Mouse (Mus musculus): Measurements from ENCODE around the gene Ywhag. TPM values are rescaled to one million over a fixed set of nuclear protein-coding genes. Genes with fewer than 3 reads are reported as not detected.

Gene Ywhag
- polyA plus RNA-seq, 1 experiment from 2014 or later: 627 TPM

DNA sequence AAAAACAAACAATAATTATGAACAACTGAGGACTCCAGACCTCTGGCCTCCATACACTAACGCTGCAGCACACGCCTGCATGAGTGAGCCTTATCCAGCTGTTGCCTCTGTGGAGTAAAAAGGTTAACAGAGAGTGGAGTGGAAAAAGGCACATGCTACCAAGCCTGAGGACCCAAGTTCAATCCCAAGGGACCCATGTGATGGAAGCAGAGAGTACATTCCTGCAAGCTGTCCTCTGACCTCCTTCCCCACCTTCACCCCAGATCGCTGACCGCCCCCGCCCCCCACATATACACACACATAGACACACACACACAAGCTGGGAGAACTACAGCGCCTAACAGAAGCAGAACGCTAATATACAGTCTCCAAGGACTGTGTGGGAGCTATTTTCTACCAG, 10.5 kb downstream of the Ywhag start:
- Histone ChIP-seq H3K27me3 (no peaks in the 10 kb centered on the region), H3K9ac (replicated peaks) (no peak overlapping the region), H3K4me3 (replicated peaks) (no peak overlapping the region), H3K4me2 (replicated peaks) (no peak overlapping the region), H3K27ac (no peak overlapping the region), H3K4me1 (replicated peaks) (peaks cover 49% of the 10 kb centered on the region), H3K9me3 (no peaks in the 10 kb centered on the region), H3K36me3 (peaks cover 83% of the 10 kb centered on the region)
- no peak for ATAC-seq
- 95% methylated on average over 7 of the region's 7 CpGs for WGBS

DNA sequence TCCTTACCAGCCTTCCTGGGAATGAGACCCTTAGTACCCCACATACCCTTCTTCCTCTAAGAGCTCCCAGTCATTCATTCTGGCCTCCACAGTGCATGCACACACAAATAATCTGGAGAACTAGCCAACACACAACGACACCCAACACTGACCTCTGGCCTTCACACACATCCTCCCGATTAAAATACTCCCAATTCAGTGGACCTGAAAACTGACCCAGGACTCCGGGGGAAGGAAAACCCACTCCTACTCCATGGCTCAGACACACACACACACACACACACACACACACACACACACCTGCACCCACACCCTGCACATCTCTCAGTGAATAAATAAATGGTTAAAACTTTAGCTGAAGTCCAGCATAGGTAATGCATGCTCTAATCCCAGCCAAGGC, 14.5 kb downstream of the Ywhag start:
- peaks cover 87% of the 10 kb centered on the region for H3K36me3 ChIP-seq
- ATAC-seq: no peak

DNA sequence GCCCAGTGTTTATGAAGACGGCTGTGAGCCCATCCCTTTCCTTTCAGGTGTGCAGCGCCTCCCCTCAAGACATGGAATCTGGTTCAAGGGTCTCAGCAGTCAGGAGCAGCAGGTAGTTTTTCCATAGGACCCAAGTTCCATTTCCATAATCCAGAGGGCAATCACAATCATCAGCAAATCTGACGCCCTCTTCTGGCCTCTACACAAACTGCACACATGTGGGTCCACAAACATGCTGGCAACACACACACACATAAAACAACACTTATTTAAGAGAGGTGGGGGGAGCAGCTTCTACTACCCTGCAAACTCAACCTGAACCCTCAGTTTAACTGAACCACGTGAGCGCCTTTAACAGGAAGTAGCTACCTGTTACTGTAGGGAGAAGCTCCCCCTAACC, 15.8 kb downstream of the Ywhag start:
- Histone ChIP-seq H3K4me1 (replicated peaks) (peaks cover 14% of the 10 kb centered on the region; the same call in 1 of the 2 replicates), H3K27me3 (no peaks in the 10 kb centered on the region), H3K36me3 (peaks cover 93% of the 10 kb centered on the region), H3K4me2 (replicated peaks) (no peak overlapping the region), H3K9me3 (no peaks in the 10 kb centered on the region), H3K9ac (replicated peaks) (no peak overlapping the region), H3K4me3 (replicated peaks) (no peak overlapping the region), H3K27ac (no peak overlapping the region)
- WGBS: 93% methylated on average over 5 of the region's 5 CpGs
- ATAC-seq: no peak

More for the DNA sequence above, 14.5 kb downstream of the Ywhag start:
- Histone ChIP-seq H3K9me3 (no peaks in the 10 kb centered on the region), H3K4me3 (replicated peaks) (no peak overlapping the region), H3K4me2 (replicated peaks) (no peak overlapping the region), H3K27ac (no peak overlapping the region), H3K9ac (replicated peaks) (no peak overlapping the region), H3K27me3 (no peaks in the 10 kb centered on the region), H3K4me1 (replicated peaks) (peaks cover 18% of the 10 kb centered on the region)
- WGBS: 95% methylated on average over 3 of the region's 3 CpGs

DNA sequence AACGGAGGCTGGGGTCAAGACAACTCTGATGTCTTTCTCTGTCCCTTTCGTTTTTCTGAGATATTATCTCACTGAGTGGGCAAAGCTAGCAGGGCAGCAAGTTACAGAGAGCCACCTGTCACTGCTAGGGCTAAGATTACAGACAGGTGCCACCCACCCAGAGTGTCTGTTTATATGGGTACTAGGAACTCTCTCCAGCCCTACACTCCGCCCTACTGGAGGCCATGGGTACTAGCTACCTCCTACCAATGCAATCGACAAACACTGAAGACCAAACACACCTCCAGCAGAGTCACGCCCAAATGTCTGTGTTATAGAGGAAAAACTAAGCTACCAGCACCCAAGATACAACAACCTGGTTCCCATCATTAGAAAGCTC, 16.4 kb downstream of the Ywhag start:
- 0 out of 2 replicates have a peak, but pooled peaks have one; percentile 43 for ATAC-seq
- WGBS: 93% methylated on average over 5 of the region's 5 CpGs
- Histone ChIP-seq H3K9me3 (no peaks in the 10 kb centered on the region), H3K4me2 (replicated peaks) (no peak overlapping the region), H3K27me3 (no peaks in the 10 kb centered on the region), H3K9ac (replicated peaks) (no peak overlapping the region), H3K4me3 (replicated peaks) (no peak overlapping the region), H3K36me3 (peaks cover 95% of the 10 kb centered on the region), H3K4me1 (replicated peaks) (peaks cover 14% of the 10 kb centered on the region; the same call in 1 of the 2 replicates), H3K27ac (no peak overlapping the region)

DNA sequence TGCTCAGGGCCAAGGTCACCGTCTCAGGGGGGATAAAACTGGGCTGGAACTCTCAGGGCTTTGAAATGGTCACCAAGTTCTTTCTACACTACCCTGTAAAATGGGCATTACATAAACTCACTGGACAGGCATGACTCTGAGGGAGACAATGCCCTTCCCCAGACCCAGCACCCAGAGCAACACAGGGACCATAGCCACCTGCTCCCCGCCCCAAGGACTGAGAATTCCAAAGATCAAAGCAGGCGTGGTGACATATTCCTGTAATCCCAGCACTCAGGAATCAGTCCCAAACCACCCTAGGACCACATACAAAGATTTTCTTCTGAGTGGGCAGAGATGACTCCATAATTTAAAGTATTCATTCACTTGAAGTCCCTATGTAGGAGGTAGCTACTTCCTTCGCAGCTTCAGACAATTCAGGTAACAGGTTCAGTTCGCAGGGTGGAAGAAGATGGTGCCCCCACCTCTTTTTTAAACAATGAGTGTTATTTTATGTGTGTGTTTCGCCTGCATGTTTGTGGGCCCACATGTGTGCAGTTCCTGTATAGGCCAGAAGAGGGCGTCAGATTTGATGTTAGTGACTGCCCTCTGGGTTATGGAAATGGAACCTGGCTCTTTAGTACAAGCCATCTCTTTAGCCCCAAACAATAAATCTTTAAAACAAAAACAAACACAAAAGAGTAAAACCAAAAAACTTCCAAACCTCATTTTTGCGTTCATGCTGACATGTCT, 16.9 kb downstream of the Ywhag start:
- Histone ChIP-seq H3K4me3 (replicated peaks) (no peak overlapping the region), H3K9me3 (no peaks in the 10 kb centered on the region), H3K36me3 (peaks cover 94% of the 10 kb centered on the region), H3K27me3 (no peaks in the 10 kb centered on the region), H3K27ac (no peak overlapping the region), H3K9ac (replicated peaks) (no peak overlapping the region), H3K4me1 (replicated peaks) (peaks cover 16% of the 10 kb centered on the region; the same call in 1 of the 2 replicates), H3K4me2 (replicated peaks) (no peak overlapping the region)
- ATAC-seq: no peak
- WGBS: 93% methylated on average over 8 of the region's 8 CpGs

DNA sequence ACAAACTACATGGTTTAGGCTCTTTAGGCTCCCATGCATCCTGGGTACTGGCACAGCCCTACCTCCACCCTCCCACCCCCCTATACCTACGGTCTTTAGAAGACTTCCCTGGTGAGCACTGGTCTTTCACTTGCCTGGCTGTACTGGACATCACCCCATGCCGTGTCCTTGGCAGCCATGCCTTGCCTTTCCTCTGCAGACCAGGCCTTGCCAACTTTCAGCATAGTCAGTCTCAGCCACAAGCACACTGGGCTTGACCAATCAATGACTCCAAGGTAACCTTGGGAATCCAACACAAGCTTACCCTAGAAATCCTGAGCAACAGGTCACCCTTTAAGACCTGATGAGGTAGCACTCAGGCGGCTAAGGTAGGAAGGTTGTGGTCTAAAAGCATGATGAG, 17.8 kb downstream of the Ywhag start:
- H3K4me2 ChIP-seq (replicated peaks): no peak overlapping the region
- H3K36me3 ChIP-seq: peaks cover 94% of the 10 kb centered on the region
- H3K27me3 ChIP-seq: no peaks in the 10 kb centered on the region
- 97% methylated on average over 3 of the region's 3 CpGs for WGBS
- no peaks in the 10 kb centered on the region for H3K9me3 ChIP-seq
- no peak overlapping the region for H3K27ac ChIP-seq
- peaks cover 17% of the 10 kb centered on the region; the same call in 1 of the 2 replicates for H3K4me1 ChIP-seq (replicated peaks)
- H3K9ac ChIP-seq (replicated peaks): no peak overlapping the region
- H3K4me3 ChIP-seq (replicated peaks): no peak overlapping the region
- no peak for ATAC-seq

DNA sequence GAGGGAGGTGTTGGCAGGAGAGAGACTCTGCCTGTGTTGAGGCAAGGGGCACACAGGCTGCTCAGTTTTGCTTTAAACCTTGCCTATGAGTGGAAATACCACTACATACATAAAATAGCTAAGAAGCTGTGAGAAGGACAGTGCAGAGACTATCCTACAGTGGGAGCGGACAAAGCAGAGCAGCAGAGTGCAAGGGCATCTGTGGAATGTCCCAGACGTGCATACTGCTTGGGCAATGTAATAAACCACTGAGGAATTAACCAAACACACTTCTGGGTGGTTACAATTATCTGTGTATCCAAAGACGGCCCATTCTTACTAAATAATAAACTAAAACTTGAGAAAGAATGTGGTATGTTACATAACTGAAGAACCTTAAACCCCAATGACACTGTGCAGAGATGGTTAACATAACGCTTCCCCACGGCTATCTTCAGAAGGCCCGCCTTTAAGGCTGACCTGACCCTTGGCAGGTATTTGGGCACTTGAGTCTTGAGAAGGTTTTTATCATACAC, 18.3 kb downstream of the Ywhag start:
- Histone ChIP-seq H3K9ac (replicated peaks) (no peak overlapping the region), H3K4me3 (replicated peaks) (no peak overlapping the region), H3K9me3 (no peaks in the 10 kb centered on the region), H3K36me3 (peaks cover 94% of the 10 kb centered on the region), H3K27me3 (no peaks in the 10 kb centered on the region), H3K4me2 (replicated peaks) (no peak overlapping the region), H3K4me1 (replicated peaks) (peaks cover 15% of the 10 kb centered on the region; the same call in 1 of the 2 replicates), H3K27ac (no peak overlapping the region)
- WGBS: 89% methylated on average over 6 of the region's 6 CpGs
- ATAC-seq: no peak

DNA sequence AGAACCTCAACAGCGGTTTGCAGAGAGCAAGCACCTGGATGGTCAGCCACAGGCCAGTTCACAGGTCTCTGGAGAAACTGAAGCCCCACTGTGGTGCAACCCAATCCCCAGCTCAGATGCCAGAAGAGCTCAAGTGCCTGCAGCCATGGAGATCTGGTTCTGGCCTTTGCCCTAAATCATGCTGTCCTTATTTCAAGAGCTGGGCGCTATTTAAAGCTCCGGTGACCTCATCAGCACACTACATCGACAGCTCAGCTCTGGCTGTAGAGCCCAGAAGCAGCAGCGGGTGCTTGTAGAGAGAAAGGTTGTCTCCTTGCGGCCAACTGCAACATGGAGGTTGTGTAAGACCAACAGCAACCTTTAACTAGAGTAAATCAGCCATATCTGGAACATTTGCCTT, 20.3 kb downstream of the Ywhag start:
- H3K27me3 ChIP-seq: no peaks in the 10 kb centered on the region
- 0 out of 2 replicates have a peak, but pooled peaks cover 6% of the 10 kb centered on the region for H3K4me1 ChIP-seq (replicated peaks)
- no peak for ATAC-seq
- no peak overlapping the region for H3K9ac ChIP-seq (replicated peaks)
- no peak overlapping the region for H3K27ac ChIP-seq
- WGBS: 92% methylated on average over 6 of the region's 6 CpGs
- peaks cover 95% of the 10 kb centered on the region for H3K36me3 ChIP-seq
- H3K4me2 ChIP-seq (replicated peaks): no peak overlapping the region
- no peak overlapping the region for H3K4me3 ChIP-seq (replicated peaks)
- H3K9me3 ChIP-seq: no peaks in the 10 kb centered on the region

DNA sequence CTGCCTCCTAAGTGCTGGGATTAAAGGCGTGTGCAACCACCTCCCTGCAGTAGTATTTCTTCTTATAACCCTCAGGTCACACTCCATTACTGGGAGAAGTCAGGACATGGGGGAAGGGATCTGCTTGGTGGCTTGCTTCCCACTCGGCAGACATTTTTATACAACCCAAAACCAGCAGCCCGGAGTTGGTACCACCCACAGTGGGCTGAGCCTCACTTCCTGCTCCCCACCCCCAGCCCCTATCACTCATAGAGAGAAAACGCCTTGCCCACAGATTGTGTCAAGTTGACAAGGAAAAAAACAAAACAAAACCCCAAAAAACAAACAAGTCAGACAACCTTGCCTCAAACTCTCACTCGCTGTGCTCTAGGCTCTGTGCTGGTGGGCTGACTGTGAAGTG, 21.2 kb downstream of the Ywhag start:
- H3K27me3 ChIP-seq: no peaks in the 10 kb centered on the region
- H3K4me2 ChIP-seq (replicated peaks): no peak overlapping the region
- H3K9me3 ChIP-seq: no peaks in the 10 kb centered on the region
- no peak overlapping the region for H3K9ac ChIP-seq (replicated peaks)
- 0 out of 2 replicates have a peak, but pooled peaks cover 10% of the 10 kb centered on the region for H3K4me1 ChIP-seq (replicated peaks)
- no peak for ATAC-seq
- no peak overlapping the region for H3K4me3 ChIP-seq (replicated peaks)
- 90% methylated on average over 5 of the region's 5 CpGs for WGBS
- H3K36me3 ChIP-seq: peaks cover 94% of the 10 kb centered on the region
- no peak overlapping the region for H3K27ac ChIP-seq

DNA sequence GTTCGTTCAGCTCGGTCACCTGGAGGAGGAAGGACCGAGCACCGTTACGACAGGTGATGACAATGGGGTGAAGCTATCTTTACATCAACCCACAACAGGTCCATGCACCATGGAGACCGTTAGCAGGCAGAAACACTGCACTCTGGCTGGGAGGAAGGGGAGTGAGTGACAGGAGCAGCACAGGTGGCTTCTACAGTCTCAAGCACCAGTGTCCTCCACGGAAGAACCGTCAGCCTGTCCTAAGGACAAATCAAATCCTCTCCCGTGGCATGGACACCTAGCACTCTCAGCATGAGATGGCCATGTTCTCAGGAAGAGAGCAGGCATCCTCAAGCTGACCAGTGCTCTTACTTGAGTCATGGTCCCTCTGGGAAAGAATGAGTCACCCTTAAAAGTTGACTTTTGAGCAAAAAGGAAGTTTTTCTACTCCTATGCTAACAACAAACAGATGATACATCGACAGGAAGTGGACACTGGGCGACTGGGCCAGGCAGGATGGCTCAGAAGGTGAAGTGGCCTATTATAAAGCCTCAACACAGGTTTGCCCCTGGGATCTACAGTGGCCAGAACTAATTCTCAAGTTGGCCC, 22.7 kb downstream of the Ywhag start:
- WGBS: 92% methylated on average over 11 of the region's 11 CpGs
- 0 out of 2 replicates have a peak, but pooled peaks cover 21% of the 10 kb centered on the region for H3K4me1 ChIP-seq (replicated peaks)
- H3K9me3 ChIP-seq: no peaks in the 10 kb centered on the region
- peaks cover 92% of the 10 kb centered on the region for H3K36me3 ChIP-seq
- H3K27ac ChIP-seq: no peak overlapping the region
- no peak overlapping the region for H3K4me2 ChIP-seq (replicated peaks)
- no peak overlapping the region for H3K9ac ChIP-seq (replicated peaks)
- H3K27me3 ChIP-seq: no peaks in the 10 kb centered on the region
- no peak overlapping the region for H3K4me3 ChIP-seq (replicated peaks)
- no peak for ATAC-seq

DNA sequence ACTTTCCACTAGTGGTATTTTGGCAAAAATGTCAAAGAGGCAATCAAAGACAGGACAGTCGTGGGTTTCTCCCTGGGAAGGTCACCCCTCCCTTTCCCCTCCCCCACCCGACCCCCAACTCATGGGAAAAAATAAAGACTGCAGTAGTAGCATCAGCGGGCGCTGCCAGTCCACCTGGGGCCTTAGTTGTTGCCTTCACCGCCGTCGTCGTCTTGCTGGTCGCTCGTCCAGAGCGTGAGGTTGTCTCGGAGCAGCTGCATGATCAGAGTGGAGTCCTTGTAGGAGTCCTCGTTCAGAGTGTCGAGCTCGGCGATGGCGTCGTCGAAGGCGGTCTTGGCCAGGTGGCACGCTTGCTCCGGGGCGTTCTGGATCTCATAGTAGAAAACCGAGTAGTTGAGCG, 23.6 kb downstream of the Ywhag start:
- no peak for ATAC-seq
- no peaks in the 10 kb centered on the region for H3K9me3 ChIP-seq
- 0 out of 2 replicates have a peak, but pooled peaks cover 23% of the 10 kb centered on the region for H3K4me1 ChIP-seq (replicated peaks)
- no peaks in the 10 kb centered on the region for H3K27me3 ChIP-seq
- WGBS: 93% methylated on average over 25 of the region's 25 CpGs
- H3K4me2 ChIP-seq (replicated peaks): no peak overlapping the region
- no peak overlapping the region for H3K27ac ChIP-seq
- H3K9ac ChIP-seq (replicated peaks): no peak overlapping the region
- no peak overlapping the region for H3K4me3 ChIP-seq (replicated peaks)
- peaks cover 92% of the 10 kb centered on the region for H3K36me3 ChIP-seq

DNA sequence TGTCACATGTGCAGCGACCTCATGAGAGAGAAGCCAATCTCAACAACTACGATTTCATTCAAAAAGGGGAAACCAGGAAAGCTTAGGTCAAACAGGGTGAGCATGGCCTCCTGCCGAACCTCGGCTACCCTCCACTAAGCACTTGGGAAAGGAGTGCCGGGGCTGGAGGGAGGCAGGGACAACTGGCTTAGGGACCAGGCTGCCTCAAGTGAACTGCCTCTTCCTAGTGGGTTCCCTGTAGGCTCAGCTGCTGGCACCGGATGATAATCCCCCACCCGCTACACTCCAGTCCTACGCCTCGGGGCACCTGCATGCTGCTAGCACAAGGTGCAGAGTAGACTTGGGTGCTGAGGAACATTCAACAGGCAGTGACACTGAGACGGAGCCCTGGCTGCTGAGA, 24.8 kb downstream of the Ywhag start:
- H3K4me1 ChIP-seq (replicated peaks): peaks cover 26% of the 10 kb centered on the region; the same call in 1 of the 2 replicates
- H3K4me3 ChIP-seq (replicated peaks): no peak overlapping the region
- WGBS: 88% methylated on average over 10 of the region's 10 CpGs
- H3K27ac ChIP-seq: no peak overlapping the region
- H3K9me3 ChIP-seq: no peaks in the 10 kb centered on the region
- H3K9ac ChIP-seq (replicated peaks): no peak overlapping the region
- no peak for ATAC-seq
- H3K27me3 ChIP-seq: no peaks in the 10 kb centered on the region
- peaks cover 86% of the 10 kb centered on the region for H3K36me3 ChIP-seq
- H3K4me2 ChIP-seq (replicated peaks): no peak overlapping the region
